Mouse (Mus musculus) neural tube, embryonic 12.5 days (tissue): ENCODE data around the gene Senp2. TPM values are rescaled to one million over a fixed set of nuclear protein-coding genes. Genes with fewer than 3 reads are reported as not detected.
A peak's percentile ranks its signal among the peaks of the same experiment; 100 is the strongest.
"Not testable (repeated sequence)": the region's sequence is repeated elsewhere in the genome, so short reads cannot be mapped to it uniquely, and the experiment has no call there.

Source experiments
- ATAC-seq: fragments of 200-750 bp; cut with Nextera tagmentation; 2 replicates; pipeline ENCODE4 v1.8.0; 2017; ENCODE audit warnings: low read depth, mild to moderate bottlenecking, moderate TSS enrichment, moderate library complexity; ENCODE audit not compliant: low FRiP score
- H3K27ac ChIP-seq: fragments of 300-500 bp; sonication (generic); 2 replicates; pipeline ENCODE4 v1.5.1; 2016
- H3K27me3 ChIP-seq: fragments of 300-500 bp; sonication (generic); replicated peaks from 2 replicates; pipeline ENCODE4 v1.6.1; 2016; ENCODE audit warnings: mild to moderate bottlenecking
- H3K36me3 ChIP-seq: fragments of 300-500 bp; sonication (generic); 2 replicates; pipeline ENCODE4 v1.6.1; 2016; ENCODE audit warnings: mild to moderate bottlenecking
- H3K4me1 ChIP-seq: fragments of 300-500 bp; sonication (generic); 2 replicates; pipeline ENCODE4 v1.6.1; 2016
- H3K4me2 ChIP-seq: fragments of 300-500 bp; sonication (generic); replicated peaks from 2 replicates; pipeline ENCODE4 v1.6.1; 2016; ENCODE audit warnings: mild to moderate bottlenecking
- H3K4me3 ChIP-seq: fragments of 300-500 bp; sonication (generic); 2 replicates; pipeline ENCODE4 v1.5.1; 2016
- H3K9ac ChIP-seq: fragments of 300-500 bp; sonication (generic); 2 replicates; pipeline ENCODE4 v1.6.1; 2016; ENCODE audit warnings: mild to moderate bottlenecking
- H3K9me3 ChIP-seq: fragments of 300-500 bp; sonication (generic); 2 replicates; pipeline ENCODE4 v1.6.1; 2016; ENCODE audit warnings: mild to moderate bottlenecking
- WGBS: fragments of 180-500 bp; shearing (Covaris S2); methylation state at CpG from one replicate; pipeline ENCODE4 v1.1.7; 2016; 5-methylcytosine and 5-hydroxymethylcytosine counted together
- polyA plus RNA-seq: library from polyadenylated mRNA; unstranded; fragments of >200 nt; fragmentation: Nextera tagmentation; extraction: Ambion mirVana; gene quantifications from 2 replicates; pipeline ENCODE4 v1.2.1, GENCODE M21; 2016

Senp2 gene
- 64.3 and 66.8 TPM in 2 replicates for polyA plus RNA-seq

DNA sequence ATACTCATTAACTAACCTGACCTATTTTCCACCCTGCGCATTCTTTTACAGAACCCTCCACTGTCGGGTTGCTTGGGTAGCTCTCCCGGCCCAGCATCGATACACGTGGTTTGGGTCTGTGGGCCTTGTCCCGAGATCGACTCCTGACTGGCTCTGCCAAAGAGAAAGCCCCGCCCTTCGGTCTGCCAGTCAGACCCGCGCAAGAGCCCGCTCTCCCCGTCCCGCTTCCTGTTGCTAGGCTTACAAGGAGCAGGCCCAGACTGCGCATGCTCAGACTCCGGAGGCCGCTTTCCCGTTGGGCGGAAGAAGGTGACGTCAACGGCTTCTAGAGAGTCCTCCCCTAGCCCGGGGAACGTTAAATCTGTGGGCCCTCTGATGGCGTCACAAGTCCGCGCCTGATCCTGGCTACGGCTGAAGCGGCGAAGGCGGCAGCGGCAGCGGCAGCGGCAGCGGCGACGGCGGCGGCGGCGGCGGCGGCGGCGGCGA, at the start of gene Senp2:
TSS of gene Senp2 (plus strand) at position 386 of the 486 bp plus-strand sequence.
- H3K9me3 ChIP-seq, result no peaks in the 10 kb centered on the region
- H3K27me3 ChIP-seq, result no peaks in the 10 kb centered on the region
- H3K4me2 ChIP-seq, result peak within 1 kb of the TSS; percentile 80
- peak within 1 kb of the TSS; percentile 99 for H3K4me3 ChIP-seq
- peak within 1 kb of the TSS; percentile 50; the same call in 1 of the 2 replicates for H3K27ac ChIP-seq
- peak within 1 kb of the TSS; percentile 92 for H3K9ac ChIP-seq
- H3K4me1 ChIP-seq, result peaks cover 13% of the 10 kb centered on the region
- WGBS, result under 1% methylated on average over 45 of the region's 45 CpGs
- no peaks in the 10 kb centered on the region for H3K36me3 ChIP-seq
- ATAC-seq, result peak; percentile 100

DNA sequence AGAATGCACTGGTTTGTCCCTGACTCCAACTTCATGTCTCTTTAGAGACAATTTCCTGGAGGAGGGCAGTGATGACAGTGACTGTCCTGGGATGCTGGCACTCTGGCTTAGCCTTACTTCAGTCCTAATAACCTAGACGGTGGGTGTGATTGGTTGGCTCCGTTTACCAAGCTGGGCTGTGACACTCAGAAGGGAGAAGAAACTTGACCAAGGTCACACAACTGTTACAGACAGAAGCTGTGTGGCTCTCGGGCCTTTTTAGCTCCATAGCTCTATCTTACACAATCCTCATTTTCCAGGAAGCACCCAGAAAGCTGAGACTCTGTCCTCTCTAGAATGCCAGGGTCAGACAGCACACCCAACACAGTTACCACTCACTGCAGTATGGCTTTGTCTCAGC, 43.7 kb upstream of the Senp2 start:
- 83% methylated on average over 3 of the region's 3 CpGs for WGBS
- ATAC-seq, result no peak
- Histone ChIP-seq H3K4me1 (no peaks in the 10 kb centered on the region), H3K9me3 (no peaks in the 10 kb centered on the region), H3K4me3 (no peak overlapping the region), H3K4me2 (no peak overlapping the region), H3K27me3 (no peaks in the 10 kb centered on the region), H3K9ac (no peak overlapping the region), H3K36me3 (no peaks in the 10 kb centered on the region), H3K27ac (no peak overlapping the region)

DNA sequence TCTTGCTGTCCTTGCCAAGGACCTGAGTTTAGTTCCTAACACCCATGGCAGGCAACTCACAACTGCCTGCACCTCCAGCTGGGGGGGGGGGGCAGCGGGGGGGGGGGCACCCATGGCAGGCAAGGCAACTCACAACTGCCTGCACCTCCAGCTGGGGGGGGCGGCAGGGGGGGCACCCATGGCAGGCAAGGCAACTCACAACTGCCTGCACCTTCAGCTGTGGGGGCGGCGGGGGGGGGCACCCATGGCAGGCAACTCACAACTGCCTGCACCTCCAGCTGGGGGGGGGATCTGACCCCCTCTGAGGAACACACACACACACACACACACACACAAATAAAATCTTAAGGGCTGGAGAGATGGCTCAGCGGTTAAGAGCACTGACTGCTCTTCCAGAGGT, 39.4 kb upstream of the Senp2 start:
- H3K9ac ChIP-seq, result no peak overlapping the region
- H3K4me1 ChIP-seq, result no peaks in the 10 kb centered on the region
- no peaks in the 10 kb centered on the region for H3K27me3 ChIP-seq
- H3K4me2 ChIP-seq, result no peak overlapping the region
- H3K4me3 ChIP-seq, result no peak overlapping the region
- H3K36me3 ChIP-seq, result no peaks in the 10 kb centered on the region
- H3K27ac ChIP-seq, result no peak overlapping the region
- ATAC-seq, result no peak
- WGBS, result 78% methylated on average over 5 of the region's 5 CpGs
- H3K9me3 ChIP-seq, result no peaks in the 10 kb centered on the region

DNA sequence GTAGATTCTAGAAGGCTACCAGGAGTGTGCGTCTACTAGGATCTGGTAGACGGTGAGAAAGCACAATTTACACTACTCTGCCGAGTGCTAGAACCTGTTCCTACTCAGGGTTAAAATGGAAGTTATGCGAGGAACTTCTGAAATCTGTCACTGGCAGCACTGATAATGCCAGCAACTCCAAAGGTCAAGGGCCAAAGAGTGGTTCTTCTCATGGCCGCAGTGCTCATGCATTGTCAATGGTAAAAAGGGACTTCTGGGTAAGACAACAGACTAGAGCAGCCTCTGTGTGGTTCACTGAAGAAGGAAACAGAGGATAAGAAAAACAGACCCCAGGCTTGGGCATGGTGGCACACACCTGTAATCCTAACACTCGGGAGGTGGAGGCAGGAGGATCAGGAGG, 38.7 kb upstream of the Senp2 start:
- no peaks in the 10 kb centered on the region for H3K27me3 ChIP-seq
- H3K4me2 ChIP-seq, result no peak overlapping the region
- no peaks in the 10 kb centered on the region for H3K9me3 ChIP-seq
- WGBS, result 87% methylated on average over 6 of the region's 6 CpGs
- H3K4me1 ChIP-seq, result no peaks in the 10 kb centered on the region
- no peak overlapping the region for H3K4me3 ChIP-seq
- ATAC-seq, result no peak
- H3K27ac ChIP-seq, result no peak overlapping the region
- H3K9ac ChIP-seq, result no peak overlapping the region
- H3K36me3 ChIP-seq, result no peaks in the 10 kb centered on the region

DNA sequence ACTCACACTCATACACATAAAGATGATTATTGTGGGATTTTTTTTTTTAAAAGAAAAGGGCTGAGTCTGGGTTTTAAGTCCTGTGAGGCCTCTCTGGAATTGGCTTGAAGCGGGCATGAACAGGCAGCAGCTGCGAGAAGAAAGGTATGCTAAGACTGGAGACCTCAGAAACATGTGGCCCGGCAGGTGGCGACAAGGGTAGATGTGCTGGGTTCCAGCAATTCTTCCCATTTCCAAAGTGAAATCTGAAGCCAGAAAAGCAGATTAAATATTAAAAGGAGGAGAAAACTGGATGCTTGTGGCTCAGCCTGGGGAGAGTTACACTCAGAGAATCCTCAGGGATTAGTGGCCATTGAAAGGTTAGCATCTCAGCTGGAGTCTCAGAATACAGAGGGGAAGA, 37.8 kb upstream of the Senp2 start:
- H3K9ac ChIP-seq, result no peak overlapping the region
- no peaks in the 10 kb centered on the region for H3K36me3 ChIP-seq
- no peak overlapping the region for H3K4me3 ChIP-seq
- WGBS, result 84% methylated on average over 4 of the region's 4 CpGs
- no peak overlapping the region for H3K4me2 ChIP-seq
- H3K4me1 ChIP-seq, result peaks cover 6% of the 10 kb centered on the region
- H3K27me3 ChIP-seq, result no peaks in the 10 kb centered on the region
- H3K9me3 ChIP-seq, result no peaks in the 10 kb centered on the region
- ATAC-seq, result no peak
- no peak overlapping the region for H3K27ac ChIP-seq

DNA sequence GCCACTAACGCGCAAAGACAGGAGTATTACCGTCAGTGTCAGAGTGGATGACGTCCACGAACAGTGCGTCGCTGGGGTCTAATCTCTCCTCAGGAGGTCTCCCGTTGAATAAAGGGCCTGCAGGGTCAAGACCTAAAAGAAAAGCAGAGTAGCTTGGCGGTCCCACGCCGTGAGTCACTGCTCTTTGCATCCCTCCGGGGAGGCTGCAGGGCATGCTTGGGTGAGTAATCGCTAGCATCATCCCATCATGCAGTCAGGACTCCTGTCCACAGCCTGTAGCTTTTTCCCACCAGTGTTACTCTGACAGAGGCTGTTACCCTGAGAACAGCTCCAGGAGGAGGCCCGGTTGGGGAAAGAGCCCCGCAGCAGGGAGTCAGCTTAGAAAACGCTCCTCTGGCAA, 33.1 kb upstream of the Senp2 start:
- Histone ChIP-seq H3K36me3 (no peaks in the 10 kb centered on the region), H3K27me3 (no peaks in the 10 kb centered on the region), H3K27ac (no peak overlapping the region), H3K4me3 (no peak overlapping the region), H3K9ac (no peak overlapping the region), H3K4me2 (peak overlapping the region; percentile 49), H3K9me3 (no peaks in the 10 kb centered on the region), H3K4me1 (peaks cover 6% of the 10 kb centered on the region)
- 2% methylated on average over 16 of the region's 16 CpGs for WGBS
- ATAC-seq, result no peak

DNA sequence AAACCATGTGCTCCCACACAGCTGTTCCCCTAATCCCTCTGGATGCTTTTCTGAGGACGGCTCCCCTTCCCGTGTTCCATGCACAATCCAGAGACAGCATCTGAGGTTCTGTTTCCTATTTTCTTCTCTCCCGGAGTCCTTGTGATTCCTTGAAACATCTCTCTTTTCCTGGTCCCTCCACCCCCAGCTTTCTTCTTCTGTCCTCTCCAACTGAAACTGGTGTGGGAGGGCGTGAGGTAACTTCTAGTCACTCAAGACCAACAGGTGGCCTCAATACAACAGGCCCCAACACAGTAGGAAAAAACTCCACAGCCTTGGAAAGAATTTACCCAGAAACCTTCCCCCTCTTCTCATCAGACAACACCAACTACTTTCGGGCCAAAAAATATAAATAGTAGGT, 31.9 kb upstream of the Senp2 start:
- Histone ChIP-seq H3K27me3 (no peaks in the 10 kb centered on the region), H3K4me3 (no peak overlapping the region), H3K4me1 (peaks cover 6% of the 10 kb centered on the region), H3K36me3 (no peaks in the 10 kb centered on the region), H3K27ac (no peak overlapping the region), H3K4me2 (no peak overlapping the region), H3K9ac (no peak overlapping the region), H3K9me3 (no peaks in the 10 kb centered on the region)
- WGBS, result 86% methylated on average over 5 of the region's 5 CpGs
- no peak for ATAC-seq

DNA sequence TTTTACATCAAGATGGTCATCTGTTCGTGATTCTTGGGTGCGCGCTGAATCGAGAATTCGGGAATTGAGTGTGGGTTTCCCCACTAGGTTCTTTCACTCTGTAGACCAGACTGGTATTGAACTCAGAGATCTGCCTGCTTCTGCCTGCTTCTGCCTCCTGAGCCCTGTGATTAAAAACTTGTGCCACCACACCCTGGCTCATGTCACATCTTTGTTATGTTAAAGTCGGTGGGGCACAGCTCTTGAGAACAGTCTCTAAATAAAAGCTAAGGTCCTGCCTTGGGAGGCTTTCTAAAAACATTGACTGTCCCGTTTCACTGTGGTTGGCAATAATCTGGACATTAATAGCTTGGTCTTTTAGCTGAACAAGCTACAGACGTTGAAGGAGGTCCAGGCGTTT, 26.1 kb upstream of the Senp2 start:
- Histone ChIP-seq H3K27ac (no peak overlapping the region), H3K36me3 (no peaks in the 10 kb centered on the region), H3K4me3 (no peak overlapping the region), H3K9me3 (no peaks in the 10 kb centered on the region), H3K4me2 (no peak overlapping the region), H3K27me3 (no peaks in the 10 kb centered on the region), H3K9ac (no peak overlapping the region), H3K4me1 (no peaks in the 10 kb centered on the region)
- ATAC-seq, result no peak
- WGBS, result 90% methylated on average over 9 of the region's 9 CpGs

DNA sequence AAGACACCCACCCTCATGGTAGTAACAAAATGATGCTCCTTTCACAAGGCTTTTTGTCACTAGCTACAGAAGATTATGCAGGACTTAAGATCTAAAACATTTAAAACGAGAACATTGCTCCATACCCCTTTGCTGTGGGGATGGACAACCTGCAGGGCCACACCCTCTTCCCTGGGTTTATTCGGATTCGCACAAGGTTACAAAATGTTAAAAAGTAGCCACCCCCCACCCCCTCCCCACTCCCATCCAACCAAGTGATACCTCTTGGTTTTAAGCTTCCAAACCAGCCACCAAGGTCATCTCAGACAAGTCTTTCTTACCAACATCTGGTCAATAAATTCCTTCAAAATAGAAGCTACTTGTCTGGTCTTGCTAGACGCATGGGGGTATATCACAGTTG, 25.7 kb upstream of the Senp2 start:
- Histone ChIP-seq H3K9me3 (no peaks in the 10 kb centered on the region), H3K4me2 (no peak overlapping the region), H3K36me3 (no peaks in the 10 kb centered on the region), H3K27me3 (no peaks in the 10 kb centered on the region), H3K4me3 (no peak overlapping the region), H3K4me1 (no peaks in the 10 kb centered on the region), H3K9ac (no peak overlapping the region), H3K27ac (no peak overlapping the region)
- 94% methylated on average over 4 of the region's 4 CpGs for WGBS
- no peak for ATAC-seq

DNA sequence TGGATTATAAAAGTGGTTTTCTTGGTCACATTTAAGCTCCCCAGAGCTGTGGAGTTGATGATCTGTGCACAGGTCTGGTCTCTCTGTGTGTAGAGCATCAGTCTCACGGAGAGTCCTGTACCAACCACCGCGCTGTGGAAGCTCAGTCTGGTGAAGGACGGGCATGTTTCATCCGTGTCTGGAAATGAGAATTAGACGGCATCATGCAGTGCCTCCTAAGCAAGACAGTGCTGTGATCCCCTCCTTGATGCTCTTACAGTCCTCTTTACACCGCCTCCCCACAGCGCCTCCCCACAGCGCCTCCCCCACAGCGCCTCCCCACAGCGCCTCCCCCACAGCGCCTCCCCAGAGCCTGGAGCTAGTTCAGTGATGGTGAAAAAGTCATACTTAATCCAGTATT, 25.2 kb upstream of the Senp2 start:
- Histone ChIP-seq H3K4me1 (no peaks in the 10 kb centered on the region), H3K9me3 (no peaks in the 10 kb centered on the region), H3K27me3 (no peaks in the 10 kb centered on the region), H3K4me3 (no peak overlapping the region), H3K27ac (no peak overlapping the region), H3K9ac (no peak overlapping the region), H3K4me2 (no peak overlapping the region), H3K36me3 (no peaks in the 10 kb centered on the region)
- no peak for ATAC-seq
- WGBS, result 87% methylated on average over 12 of the region's 12 CpGs

DNA sequence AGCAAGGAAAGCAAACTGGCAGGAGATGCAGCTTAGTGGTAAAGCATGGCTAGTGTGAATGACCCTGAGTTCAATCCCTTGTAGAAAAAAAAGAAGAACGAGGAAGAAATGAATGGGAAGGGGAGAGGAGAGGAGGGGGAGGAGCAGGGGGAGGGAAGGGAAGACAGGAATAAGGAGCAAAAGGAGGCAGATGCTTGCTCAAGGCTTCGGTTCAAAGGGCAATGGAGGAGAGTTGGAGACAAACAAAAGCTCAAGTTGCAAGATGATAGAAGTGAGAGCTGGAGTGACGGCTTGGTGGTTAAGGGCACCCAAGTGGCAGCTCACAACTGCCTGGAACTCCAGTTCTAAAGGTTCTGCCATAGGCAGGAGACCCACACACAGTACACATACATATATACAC, 23.1 kb upstream of the Senp2 start:
- Histone ChIP-seq H3K27ac (no peak overlapping the region), H3K9me3 (no peaks in the 10 kb centered on the region), H3K27me3 (no peaks in the 10 kb centered on the region)

DNA sequence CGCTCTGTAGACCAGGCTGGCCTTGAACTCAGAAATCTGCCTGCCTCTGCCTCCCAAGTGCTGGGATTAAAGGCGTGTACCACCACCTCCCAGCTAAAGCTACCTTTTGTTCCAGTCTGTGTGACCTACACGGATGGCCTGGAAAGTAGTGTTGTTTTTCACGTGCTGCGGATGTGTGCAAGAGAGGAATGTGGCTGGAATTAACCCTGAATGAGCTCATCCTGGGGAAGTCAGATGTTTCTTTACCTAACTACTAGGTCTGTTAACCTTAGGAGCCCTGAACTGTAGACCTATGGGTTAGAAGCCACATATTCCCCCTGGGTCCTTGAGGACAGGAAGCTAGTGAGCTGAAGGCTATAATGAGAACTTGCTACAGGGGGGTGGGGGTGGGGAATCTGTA, 21.3 kb upstream of the Senp2 start:
- Histone ChIP-seq H3K9ac (no peak overlapping the region), H3K4me3 (no peak overlapping the region), H3K27ac (no peak overlapping the region), H3K36me3 (no peaks in the 10 kb centered on the region), H3K9me3 (no peaks in the 10 kb centered on the region), H3K27me3 (no peaks in the 10 kb centered on the region), H3K4me1 (no peaks in the 10 kb centered on the region), H3K4me2 (no peak overlapping the region)
- 78% methylated on average over 5 of the region's 5 CpGs for WGBS
- ATAC-seq, result no peak

More for the DNA sequence above, 23.1 kb upstream of the Senp2 start:
- no peak for ATAC-seq
- Histone ChIP-seq H3K4me2 (no peak overlapping the region), H3K4me1 (no peaks in the 10 kb centered on the region), H3K9ac (no peak overlapping the region), H3K4me3 (no peak overlapping the region), H3K36me3 (no peaks in the 10 kb centered on the region)
- 53% methylated on average over 3 of the region's 3 CpGs for WGBS

DNA sequence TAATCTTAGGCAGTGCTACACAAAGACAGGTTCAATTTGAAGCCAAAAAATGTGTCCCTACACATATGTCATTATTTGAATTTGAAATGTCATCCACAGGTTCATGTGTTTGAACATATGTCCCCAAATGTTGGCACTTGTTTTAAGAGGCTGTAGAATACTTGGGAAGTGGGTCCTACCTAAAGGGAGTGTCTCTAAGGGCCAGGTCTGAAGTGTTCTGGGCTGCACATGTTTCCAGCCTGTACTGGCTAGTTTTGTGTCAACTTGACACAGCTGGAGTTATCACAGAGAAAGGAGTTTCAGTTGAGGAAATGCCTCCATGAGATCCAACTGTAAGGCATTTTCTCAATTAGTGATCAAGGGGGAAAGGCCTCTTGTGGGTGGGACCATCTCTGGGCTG, 18.4 kb upstream of the Senp2 start:
- H3K27me3 ChIP-seq, H3K4me3 ChIP-seq, H3K9ac ChIP-seq, H3K4me2 ChIP-seq, ATAC-seq, H3K27ac ChIP-seq, H3K36me3 ChIP-seq, H3K9me3 ChIP-seq, H3K4me1 ChIP-seq: not testable (repeated sequence)
